Mouse (Mus musculus): ENCODE data around the gene Ptprs. TPM values are rescaled to one million over a fixed set of nuclear protein-coding genes. Genes with fewer than 3 reads are reported as not detected.

Gene Ptprs
- polyA plus RNA-seq (2012; fragmentation: generic; extraction: Trizol): 56.8 TPM
- long read RNA-seq, experiment 1, partial matches to known transcripts: 10 of 34 reads
- long read RNA-seq, experiment 1, other reads (novel, unspliced or antisense): 23 of 34 reads
- long read RNA-seq, experiment 2, partial matches to known transcripts: 13 of 16 reads
- long read RNA-seq, experiment 2, other reads (novel, unspliced or antisense): 0 of 16 reads

DNA sequence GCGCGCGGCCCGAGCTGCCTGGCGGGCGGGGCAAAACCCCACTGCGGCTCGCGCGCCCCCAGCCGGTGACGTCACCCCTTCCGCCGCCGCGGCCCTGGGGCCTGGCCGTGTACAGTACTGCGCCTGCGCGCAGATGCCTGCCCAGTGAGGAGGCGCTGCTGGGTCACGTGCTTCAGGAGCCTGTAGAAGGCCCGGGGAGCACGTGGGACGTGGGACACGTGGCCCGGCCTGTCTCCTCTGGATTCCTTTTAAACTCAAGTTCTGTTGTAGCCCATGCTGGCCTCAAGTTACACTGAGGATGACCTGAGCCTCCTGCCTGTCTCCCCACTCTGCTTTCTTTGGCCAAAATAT, at the start of gene Ptprs:
Gene Ptprs, minus strand, starts transcription at position 82 of the 351 bp plus-strand sequence.
- Histone ChIP-seq H3K36me3 (ENCODE audit: control insufficient read depth, insufficient read depth) (no peaks in the 10 kb centered on the region), H3K27me3 (ENCODE audit: control insufficient read depth, insufficient read depth, insufficient read length) (no peaks in the 10 kb centered on the region), H3K79me3 (ENCODE audit: low read depth) (peaks cover 22% of the 10 kb centered on the region), H3K4me3 (ENCODE audit: insufficient read depth, poor library complexity, severe bottlenecking) (peak within 1 kb of the TSS; percentile 65), H3K79me2 (ENCODE audit: control insufficient read depth, insufficient read depth) (peaks cover 46% of the 10 kb centered on the region), H3ac (ENCODE audit: control insufficient read depth, insufficient read length, low read depth) (peak within 1 kb of the TSS; percentile 90)
- TF ChIP-seq CEBPB (IDR thresholded peaks at IDR 0.05; ENCODE audit: low read depth) (no peak), USF1 (IDR thresholded peaks at IDR 0.05; ENCODE audit: low read depth) (peak; percentile 97), MYOG (IDR thresholded peaks at IDR 0.05; ENCODE audit: control insufficient read depth, extremely low read depth, insufficient read length) (no peak), MAX (IDR thresholded peaks at IDR 0.05) (peak; percentile 100)

DNA sequence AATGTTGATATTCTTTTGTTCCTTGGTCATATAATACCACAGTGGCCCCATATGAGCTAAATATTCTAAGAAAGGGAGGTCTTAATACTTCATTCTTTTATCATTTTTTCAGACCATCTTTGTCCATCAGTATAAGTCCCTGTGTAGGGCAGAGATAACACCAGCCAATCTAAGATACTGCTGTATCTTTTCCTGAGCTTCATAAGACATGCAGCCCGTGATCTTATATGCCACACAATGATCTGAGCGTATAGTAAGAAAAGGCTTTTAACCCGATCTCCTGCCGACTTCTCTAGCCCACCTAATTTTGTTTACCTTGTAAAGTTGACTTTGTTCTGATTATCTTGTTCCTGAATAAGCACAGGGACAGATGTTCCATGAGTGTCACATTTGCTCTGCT, 48.7 kb upstream of the Ptprs start:
- Histone ChIP-seq H3K36me3 (ENCODE audit: control insufficient read depth, insufficient read depth) (no peaks in the 10 kb centered on the region), H3ac (ENCODE audit: control insufficient read depth, insufficient read length, low read depth) (no peak overlapping the region), H3K79me3 (ENCODE audit: low read depth) (no peaks in the 10 kb centered on the region), H3K4me3 (ENCODE audit: insufficient read depth, poor library complexity, severe bottlenecking) (no peak overlapping the region), H3K27me3 (ENCODE audit: control insufficient read depth, insufficient read depth, insufficient read length) (peaks cover 12% of the 10 kb centered on the region), H3K79me2 (ENCODE audit: control insufficient read depth, insufficient read depth) (no peaks in the 10 kb centered on the region)
- TF ChIP-seq MAX (IDR thresholded peaks at IDR 0.05): no peak
- no peak for TF ChIP-seq CEBPB (IDR thresholded peaks at IDR 0.05; ENCODE audit: low read depth)
- no peak for TF ChIP-seq FOSL1 (IDR thresholded peaks at IDR 0.05; ENCODE audit: insufficient read depth, low read length, poor library complexity, severe bottlenecking)
- no peak for TF ChIP-seq MYOD1 (IDR thresholded peaks at IDR 0.05; ENCODE audit: control insufficient read depth, insufficient read length, low read depth)
- TF ChIP-seq CTCF (IDR thresholded peaks at IDR 0.05; ENCODE audit: control insufficient read depth, insufficient read depth, insufficient read length): no peak
- no peak for TF ChIP-seq USF1 (IDR thresholded peaks at IDR 0.05; ENCODE audit: low read depth)
- no peak for TF ChIP-seq MYOG (IDR thresholded peaks at IDR 0.05; ENCODE audit: control insufficient read depth, extremely low read depth, insufficient read length)

DNA sequence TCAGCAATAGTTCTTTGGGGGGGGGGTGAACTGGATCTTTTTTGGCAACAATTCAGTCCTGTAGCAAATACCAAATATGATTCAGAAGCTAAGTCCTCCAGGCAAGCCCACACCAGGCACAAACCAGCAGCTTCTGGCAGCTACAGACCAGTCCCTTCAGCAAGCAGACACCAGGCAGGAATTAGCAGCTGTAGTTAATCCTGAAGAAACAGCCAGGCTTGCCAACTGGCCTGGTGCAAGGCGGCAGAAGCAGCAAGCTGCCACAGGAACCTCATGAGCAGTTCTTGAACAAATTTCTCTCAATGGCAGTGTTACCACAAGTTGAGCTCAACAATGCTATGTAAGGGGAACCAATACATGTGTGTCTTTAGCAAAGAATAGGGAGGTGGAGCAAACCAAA, 46.5 kb upstream of the Ptprs start:
- H3K4me3 ChIP-seq (ENCODE audit: insufficient read depth, poor library complexity, severe bottlenecking): no peak overlapping the region
- H3ac ChIP-seq (ENCODE audit: control insufficient read depth, insufficient read length, low read depth): no peak overlapping the region
- H3K36me3 ChIP-seq (ENCODE audit: control insufficient read depth, insufficient read depth): no peaks in the 10 kb centered on the region
- no peaks in the 10 kb centered on the region for H3K79me2 ChIP-seq (ENCODE audit: control insufficient read depth, insufficient read depth)
- H3K27me3 ChIP-seq (ENCODE audit: control insufficient read depth, insufficient read depth, insufficient read length): peaks cover 12% of the 10 kb centered on the region
- no peak for TF ChIP-seq MAX (IDR thresholded peaks at IDR 0.05)
- TF ChIP-seq USF1 (IDR thresholded peaks at IDR 0.05; ENCODE audit: low read depth): no peak
- TF ChIP-seq MYOG (IDR thresholded peaks at IDR 0.05; ENCODE audit: control insufficient read depth, extremely low read depth, insufficient read length): no peak
- H3K79me3 ChIP-seq (ENCODE audit: low read depth): no peaks in the 10 kb centered on the region

DNA sequence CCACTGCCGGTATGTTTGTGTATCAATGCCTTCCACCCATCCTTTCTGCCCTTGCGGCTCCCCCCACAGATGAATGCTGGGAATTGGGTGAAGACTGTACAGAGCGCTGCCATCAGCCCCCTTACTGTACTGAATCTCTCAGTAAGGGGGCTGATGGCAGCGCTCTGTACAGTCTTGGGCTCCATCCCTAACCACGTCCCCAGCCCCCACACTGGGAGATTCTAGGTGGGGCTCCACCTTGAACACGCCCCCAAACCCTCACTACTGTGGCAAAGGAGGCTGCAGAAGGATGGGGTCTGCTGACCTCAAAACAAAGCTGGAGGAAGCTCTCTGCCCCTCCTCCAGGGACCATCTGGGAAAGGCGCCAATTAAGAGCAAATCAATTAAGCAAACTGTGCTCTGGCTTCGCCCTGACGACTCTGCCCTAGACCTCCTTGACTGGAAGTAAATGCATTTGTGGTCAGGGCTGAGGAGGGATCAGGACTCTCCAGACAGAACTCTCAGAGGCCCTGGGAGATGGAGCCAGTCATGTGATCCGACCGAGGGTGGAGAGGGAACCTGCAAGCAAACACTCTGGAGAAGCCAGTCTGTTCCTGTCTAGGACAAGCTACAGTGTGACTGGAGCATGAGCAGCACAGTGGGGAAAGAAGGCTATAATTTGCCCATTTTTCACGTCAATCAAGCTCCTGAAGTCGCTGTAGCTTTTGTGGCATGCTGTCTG, 39.6 kb upstream of the Ptprs start:
- Histone ChIP-seq H3K27me3 (ENCODE audit: control insufficient read depth, insufficient read depth, insufficient read length) (peaks cover 7% of the 10 kb centered on the region), H3K79me3 (ENCODE audit: low read depth) (no peaks in the 10 kb centered on the region), H3ac (ENCODE audit: control insufficient read depth, insufficient read length, low read depth) (no peak overlapping the region), H3K36me3 (ENCODE audit: control insufficient read depth, insufficient read depth) (no peaks in the 10 kb centered on the region), H3K79me2 (ENCODE audit: control insufficient read depth, insufficient read depth) (no peaks in the 10 kb centered on the region), H3K4me3 (ENCODE audit: insufficient read depth, poor library complexity, severe bottlenecking) (no peak overlapping the region)
- TF ChIP-seq USF1 (IDR thresholded peaks at IDR 0.05; ENCODE audit: low read depth): peak; percentile 3
- TF ChIP-seq MYOD1 (IDR thresholded peaks at IDR 0.05; ENCODE audit: control insufficient read depth, insufficient read length, low read depth): no peak
- no peak for TF ChIP-seq MYOG (IDR thresholded peaks at IDR 0.05; ENCODE audit: control insufficient read depth, extremely low read depth, insufficient read length)

GRCm38 (mm10) chr17:56514916-56515315, 38.6 kb upstream of the Ptprs start:
- H3ac ChIP-seq (ENCODE audit: control insufficient read depth, insufficient read length, low read depth): no peak overlapping the region
- H3K79me3 ChIP-seq (ENCODE audit: low read depth): no peaks in the 10 kb centered on the region
- TF ChIP-seq MYOG (IDR thresholded peaks at IDR 0.05; ENCODE audit: control insufficient read depth, extremely low read depth, insufficient read length) (no peak), MYOD1 (IDR thresholded peaks at IDR 0.05; ENCODE audit: control insufficient read depth, insufficient read length, low read depth) (no peak), USF1 (IDR thresholded peaks at IDR 0.05; ENCODE audit: low read depth) (no peak), FOSL1 (IDR thresholded peaks at IDR 0.05; ENCODE audit: insufficient read depth, low read length, poor library complexity, severe bottlenecking) (no peak), MAX (IDR thresholded peaks at IDR 0.05) (no peak), CTCF (IDR thresholded peaks at IDR 0.05; ENCODE audit: control insufficient read depth, insufficient read depth, insufficient read length) (no peak)
- no peak overlapping the region for H3K4me3 ChIP-seq (ENCODE audit: insufficient read depth, poor library complexity, severe bottlenecking)
- no peaks in the 10 kb centered on the region for H3K36me3 ChIP-seq (ENCODE audit: control insufficient read depth, insufficient read depth)
- peaks cover 7% of the 10 kb centered on the region for H3K27me3 ChIP-seq (ENCODE audit: control insufficient read depth, insufficient read depth, insufficient read length)
- H3K79me2 ChIP-seq (ENCODE audit: control insufficient read depth, insufficient read depth): no peaks in the 10 kb centered on the region

GRCm38 (mm10) chr17:56514330-56514729, 38.0 kb upstream of the Ptprs start:
- H3K27me3 ChIP-seq (ENCODE audit: control insufficient read depth, insufficient read depth, insufficient read length): peaks cover 7% of the 10 kb centered on the region
- H3K36me3 ChIP-seq (ENCODE audit: control insufficient read depth, insufficient read depth): no peaks in the 10 kb centered on the region
- TF ChIP-seq FOSL1 (IDR thresholded peaks at IDR 0.05; ENCODE audit: insufficient read depth, low read length, poor library complexity, severe bottlenecking) (no peak), CTCF (IDR thresholded peaks at IDR 0.05; ENCODE audit: control insufficient read depth, insufficient read depth, insufficient read length) (no peak), MYOG (IDR thresholded peaks at IDR 0.05; ENCODE audit: control insufficient read depth, extremely low read depth, insufficient read length) (no peak), MAX (IDR thresholded peaks at IDR 0.05) (no peak), USF1 (IDR thresholded peaks at IDR 0.05; ENCODE audit: low read depth) (no peak), CEBPB (IDR thresholded peaks at IDR 0.05; ENCODE audit: low read depth) (no peak), MYOD1 (IDR thresholded peaks at IDR 0.05; ENCODE audit: control insufficient read depth, insufficient read length, low read depth) (no peak)
- H3K4me3 ChIP-seq (ENCODE audit: insufficient read depth, poor library complexity, severe bottlenecking): no peak overlapping the region
- H3ac ChIP-seq (ENCODE audit: control insufficient read depth, insufficient read length, low read depth): no peak overlapping the region
- H3K79me3 ChIP-seq (ENCODE audit: low read depth): no peaks in the 10 kb centered on the region
- no peaks in the 10 kb centered on the region for H3K79me2 ChIP-seq (ENCODE audit: control insufficient read depth, insufficient read depth)

Measured in C2C12 (cell line).